Mouse (Mus musculus) spleen, adult 2 months (tissue): ENCODE measurements around the gene Pitpnc1.

Source experiments
- CTCF ChIP-seq: fragments of 200-500 bp; IDR thresholded peaks from 2 replicates; pipeline ENCODE4 v1.5.1; 2011; ENCODE audit warnings: mild to moderate bottlenecking, inconsistent platforms; ENCODE audit not compliant: insufficient read depth, insufficient read length, insufficient replicate concordance; ENCODE audit errors: extremely low read depth
- POLR2A ChIP-seq: fragments of 200-500 bp; IDR thresholded peaks from 2 replicates; pipeline ENCODE4 v1.6.1; 2011; ENCODE audit warnings: low read depth, low read length, inconsistent platforms

DNA sequence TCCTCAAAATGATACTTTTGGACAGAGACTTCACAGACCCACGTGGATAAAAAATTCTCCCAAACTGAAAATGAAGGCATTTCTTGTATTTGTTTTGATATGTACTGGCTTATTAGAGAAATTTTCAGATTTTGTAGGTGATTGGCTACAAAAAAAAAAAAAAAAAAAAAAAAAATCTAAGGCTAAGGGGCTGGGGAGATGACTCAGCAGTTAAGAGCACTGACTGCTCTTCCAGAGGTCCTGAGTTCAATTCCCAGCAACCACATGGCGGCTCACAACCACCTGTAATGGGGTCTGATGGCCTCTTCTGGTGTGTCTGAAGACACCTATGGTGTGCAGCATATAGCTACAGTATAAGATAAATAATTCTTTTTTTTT is 182.3 kb downstream of the Pitpnc1 start:
- TF ChIP-seq CTCF (no peak), POLR2A (no peak)
